Mouse (Mus musculus) monocyte, adult 5-6 weeks (primary cell): ENCODE measurements around the gene Mecp2. TPM values are rescaled to one million over a fixed set of nuclear protein-coding genes. Genes with fewer than 3 reads are reported as not detected.
A peak's percentile ranks its signal among the peaks of the same experiment; 100 is the strongest.

Experiments
- ATAC-seq: fragments of 153-309, 156-312 bp; replicated peaks from 2 replicates; pipeline ENCODE4 v1.8.0; 2017; ENCODE audit warnings: mild to moderate bottlenecking; ENCODE audit not compliant: low TSS enrichment, insufficient number of reproducible peaks, severe bottlenecking, poor library complexity, low FRiP score
- total RNA-seq: library from RNA; stranded (forward); fragments of 200-1000, 200-491, 200-594 nt; gene quantifications from 3 replicates; pipeline ENCODE4 v1.2.3, GENCODE M21; 2017

The Mecp2 gene
- total RNA-seq, 1 experiment from 2014 or later: 22.6 TPM

DNA sequence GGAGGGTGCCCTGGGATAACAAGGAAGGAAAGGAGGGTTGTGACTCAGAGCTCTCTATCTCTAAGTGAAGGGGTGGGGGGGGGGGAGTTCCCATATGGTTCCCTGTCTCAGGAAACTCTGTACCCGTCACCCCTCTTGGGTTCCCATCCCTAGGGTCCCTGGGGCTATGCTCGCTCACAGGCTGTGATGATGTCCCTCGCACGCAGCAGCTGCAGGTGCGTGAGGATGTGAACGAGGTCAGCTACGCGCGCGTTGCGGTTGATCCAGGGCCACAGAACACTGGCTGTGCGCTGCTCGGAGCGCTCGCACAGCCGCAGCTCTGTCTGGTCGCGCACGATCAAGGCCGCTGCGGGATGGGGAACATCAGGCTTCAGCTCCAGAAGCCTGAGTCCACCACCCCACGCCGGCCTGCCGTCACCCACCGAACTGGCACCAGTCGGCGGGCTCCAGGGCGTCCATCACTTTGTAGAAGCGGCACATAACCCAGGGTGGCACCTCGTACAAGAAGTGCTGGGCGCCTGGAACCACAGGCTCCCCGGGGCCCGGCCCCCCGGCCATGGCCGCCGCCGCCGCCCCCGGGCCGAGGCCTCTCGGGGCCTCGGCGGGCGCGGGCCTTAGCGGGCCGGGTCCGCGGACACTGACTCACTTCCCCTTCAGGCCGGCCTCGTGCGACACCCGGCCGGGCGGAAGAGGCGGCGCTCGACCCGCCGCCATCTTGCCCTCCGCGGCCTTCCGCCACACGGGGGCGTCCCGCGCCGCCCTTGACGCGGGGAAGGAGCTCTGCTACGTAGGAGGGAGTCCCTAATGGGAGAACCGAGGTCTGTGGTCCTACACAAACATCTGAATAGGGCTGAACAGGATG, 111.7 kb downstream of the Mecp2 start, which contains the start of gene Irak1:
Gene Irak1 (minus strand): TSS at position 731 of the 862 bp plus-strand sequence.
- ATAC-seq: peak; percentile 74

- ATAC-seq: no peak
These were observed 112.4 kb downstream of the Mecp2 start for GRCm38 (mm10) chrX:74022795-74023187.

DNA sequence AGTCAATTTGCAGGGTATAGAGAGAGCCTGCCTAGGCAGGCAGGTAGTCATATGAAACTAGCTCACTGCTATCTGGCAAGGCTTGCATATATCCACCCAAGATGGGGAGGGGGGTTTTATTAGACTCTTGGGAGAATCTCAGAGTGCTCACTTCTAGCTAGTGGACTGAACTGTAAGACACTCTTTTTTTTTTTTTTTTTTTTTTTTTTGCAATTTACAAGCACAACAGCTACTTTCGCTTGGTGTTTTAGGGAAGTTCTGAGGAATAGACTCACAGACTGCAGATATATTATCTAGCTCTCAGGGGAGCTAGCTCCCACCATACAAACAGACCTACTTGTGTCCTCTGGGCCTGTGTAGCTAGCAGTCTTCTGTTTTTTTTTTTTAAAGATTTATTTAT, 120.6 kb downstream of the Mecp2 start:
- ATAC-seq: no peak

DNA sequence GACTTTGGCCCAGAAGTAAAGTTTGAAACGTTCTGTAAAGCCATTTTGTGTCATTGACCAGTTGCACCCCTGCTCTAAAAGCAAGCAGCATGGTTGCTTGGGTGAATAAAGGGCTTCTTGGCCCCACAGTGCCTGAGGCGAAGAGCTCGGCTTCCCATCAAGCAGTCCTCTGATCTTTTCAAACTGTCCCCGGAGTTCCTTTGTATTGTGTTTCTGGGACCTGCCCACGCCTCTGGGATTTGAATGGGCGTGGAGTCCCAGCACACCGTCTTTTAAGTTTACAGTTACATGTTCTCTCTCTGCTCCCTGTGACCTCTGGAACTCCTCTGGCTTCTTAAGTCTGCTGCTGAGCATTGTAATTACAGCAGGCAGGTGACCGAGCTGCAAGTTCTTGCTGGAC, 127.1 kb downstream of the Mecp2 start:
- no peak for ATAC-seq

- ATAC-seq: no peak
These were observed 128.8 kb downstream of the Mecp2 start for GRCm38 (mm10) chrX:74006401-74006800.

- ATAC-seq: no peak
These were observed 131.5 kb downstream of the Mecp2 start for GRCm38 (mm10) chrX:74003644-74004043.

GRCm38 (mm10) chrX:74001024-74001423, 134.1 kb downstream of the Mecp2 start:
- ATAC-seq: no peak

- no peak for ATAC-seq
These were observed 136.0 kb downstream of the Mecp2 start for GRCm38 (mm10) chrX:73998911-73999869.

GRCm38 (mm10) chrX:73977783-73978182, 157.4 kb downstream of the Mecp2 start:
- no peak for ATAC-seq

Other genes starting within 250 kb of the Mecp2 start
- 0.96 to 1.9 TPM (median 1.3 TPM) in 3 replicates for gene Avpr2, start 243.3 kb downstream of the Mecp2 start, total RNA-seq
- 59.8 to 83.7 TPM (median 81.0 TPM) in 3 replicates for gene L1cam, start 239.3 kb downstream of the Mecp2 start, total RNA-seq
- gene Arhgap4, start 213.5 kb downstream of the Mecp2 start, total RNA-seq: 164 to 232 TPM (median 166 TPM) in 3 replicates
- gene Naa10, start 213.4 kb downstream of the Mecp2 start, total RNA-seq: 32.0 to 50.3 TPM (median 42.9 TPM) in 3 replicates
- gene Renbp, start 204.5 kb downstream of the Mecp2 start, total RNA-seq: 15.9 to 27.6 TPM (median 20.8 TPM) in 3 replicates
- 21.4 to 45.9 TPM (median 24.5 TPM) in 3 replicates for gene Hcfc1, start 169.0 kb downstream of the Mecp2 start, total RNA-seq
- gene Irak1, start 111.4 kb downstream of the Mecp2 start, total RNA-seq: 44.2 to 65.0 TPM (median 58.3 TPM) in 3 replicates
- not detected in 3 replicates for gene Opn1mw, start 7.9 kb downstream of the Mecp2 start, total RNA-seq
- not detected in 3 replicates for gene Tex28, start 32.5 kb upstream of the Mecp2 start, total RNA-seq
- gene Tktl1, start 41.9 kb upstream of the Mecp2 start, total RNA-seq: not detected in 3 replicates
- 2,023 to 2,748 TPM (median 2,149 TPM) in 3 replicates for gene Flna, start 114.5 kb upstream of the Mecp2 start, total RNA-seq
- 85.3 to 98.0 TPM (median 91.4 TPM) in 3 replicates for gene Emd, start 119.3 kb upstream of the Mecp2 start, total RNA-seq
- 1,229 to 1,534 TPM (median 1,358 TPM) in 3 replicates for gene Rpl10, start 135.4 kb upstream of the Mecp2 start, total RNA-seq
- gene Taz, start 146.5 kb upstream of the Mecp2 start, total RNA-seq: 59.4 to 103 TPM (median 69.3 TPM) in 3 replicates
- gene Dnase1l1, start 147.0 kb upstream of the Mecp2 start, total RNA-seq: 46.0 to 56.4 TPM (median 56.0 TPM) in 3 replicates
- gene Atp6ap1, start 161.7 kb upstream of the Mecp2 start, total RNA-seq: 286 to 398 TPM (median 345 TPM) in 3 replicates
- gene Gdi1, start 169.6 kb upstream of the Mecp2 start, total RNA-seq: 87.9 to 106 TPM (median 93.3 TPM) in 3 replicates
- gene Fam50a, start 177.7 kb upstream of the Mecp2 start, total RNA-seq: 83.1 to 120 TPM (median 87.7 TPM) in 3 replicates
- 0.19 to 0.78 TPM (median 0.21 TPM) in 3 replicates for gene Plxna3, start 193.7 kb upstream of the Mecp2 start, total RNA-seq
- 6.7 to 12.1 TPM (median 11.1 TPM) in 3 replicates for gene Lage3, start 218.3 kb upstream of the Mecp2 start, total RNA-seq
- 3.6 to 12.2 TPM (median 10.0 TPM) in 3 replicates for gene Ubl4a, start 237.9 kb upstream of the Mecp2 start, total RNA-seq
- 11.6 to 17.2 TPM (median 13.4 TPM) in 3 replicates for gene Slc10a3, start 238.0 kb upstream of the Mecp2 start, total RNA-seq